Mouse (Mus musculus): ENCODE measurements around the gene Slc30a4. TPM values are rescaled to one million over a fixed set of nuclear protein-coding genes. Genes with fewer than 3 reads are reported as not detected.

Gene Slc30a4
- polyA plus RNA-seq (2012; rRNA removed), result 13.6 and 13.8 TPM in 2 replicates
- polyA plus RNA-seq (2014; fragmentation: Nextera tagmentation; extraction: Ambion mirVana), result 18.4 and 20.1 TPM in 2 replicates

DNA sequence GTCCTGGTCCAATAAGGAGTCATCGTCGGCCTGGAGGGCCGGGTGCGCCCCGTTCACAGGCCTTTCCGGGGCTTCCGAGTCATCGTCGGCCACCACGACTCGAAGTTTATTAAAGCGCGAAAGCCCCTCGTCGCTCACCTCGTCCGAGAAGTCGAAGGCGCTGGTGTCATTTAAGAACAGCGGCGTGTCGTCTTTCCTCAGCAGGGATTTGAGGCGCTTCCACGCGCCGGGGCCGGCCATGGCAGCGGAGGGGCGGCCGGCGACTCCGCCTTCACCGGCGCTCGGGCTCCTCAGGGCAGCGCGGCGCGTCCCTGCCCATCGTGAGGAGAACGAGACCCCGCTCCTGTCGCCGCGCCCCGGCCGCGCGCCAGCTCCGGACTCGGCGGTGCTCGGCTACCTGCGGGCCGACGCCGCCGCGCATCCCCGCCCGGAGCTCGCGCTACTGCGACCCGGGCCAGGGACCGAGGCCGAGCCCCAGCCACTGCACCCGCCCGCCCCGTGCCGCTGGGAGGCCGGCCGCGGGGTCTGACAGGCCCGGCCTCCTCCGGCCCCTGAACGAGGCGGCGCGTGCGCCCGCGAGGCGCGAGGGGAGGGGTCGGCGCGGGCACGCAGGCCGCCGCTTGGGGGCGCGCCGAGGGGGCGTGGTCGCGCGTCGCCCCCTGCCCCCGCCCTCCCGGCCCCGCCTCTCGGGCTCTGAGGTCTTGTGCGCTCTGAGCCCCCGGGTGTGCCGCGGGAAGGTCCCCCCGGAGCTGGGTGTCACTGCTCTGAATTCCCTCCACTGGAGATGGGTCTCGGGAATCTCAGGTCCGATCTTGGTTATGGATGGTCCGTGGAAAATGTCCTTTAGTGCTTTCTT lies at the start of gene Slc30a4:
Gene Slc30a4 (minus strand): TSS at position 483 of the 856 bp plus-strand sequence.
- Histone ChIP-seq H3K27me3 (ENCODE audit: control insufficient read depth, insufficient read depth, low read length) (no peaks in the 10 kb centered on the region), H3K4me1 (ENCODE audit: control insufficient read depth, insufficient read depth, low read length) (peaks cover 9% of the 10 kb centered on the region), H3K27ac (replicated peaks; ENCODE audit: low read depth, low read length) (peak within 1 kb of the TSS; percentile 48), H3K4me3 (replicated peaks; ENCODE audit: low read length) (peak within 1 kb of the TSS; percentile 77), H3K9me3 (ENCODE audit: control insufficient read depth, low read length) (no peaks in the 10 kb centered on the region), H3K36me3 (ENCODE audit: control insufficient read depth, insufficient read depth, low read length) (no peaks in the 10 kb centered on the region), H3K4me2 (replicated peaks; ENCODE audit: low read depth, low read length, severe bottlenecking) (peak within 1 kb of the TSS; percentile 77), H3K9ac (ENCODE audit: low read depth, low read length, severe bottlenecking) (peak within 1 kb of the TSS; percentile 83)
- WGBS, result under 1% methylated on average over 83 of the region's 111 CpGs
- ATAC-seq (ENCODE audit: low FRiP score, low read depth), result peak; percentile 99
- peak; percentile 82 for DNase-seq (ENCODE audit: low spot score)
- 0 out of 2 replicates have a peak, but pooled peaks have one; percentile 15 for TF ChIP-seq POLR2A (IDR thresholded peaks at IDR 0.05; ENCODE audit: borderline replicate concordance, extremely low read depth, insufficient read depth, insufficient read length)

DNA sequence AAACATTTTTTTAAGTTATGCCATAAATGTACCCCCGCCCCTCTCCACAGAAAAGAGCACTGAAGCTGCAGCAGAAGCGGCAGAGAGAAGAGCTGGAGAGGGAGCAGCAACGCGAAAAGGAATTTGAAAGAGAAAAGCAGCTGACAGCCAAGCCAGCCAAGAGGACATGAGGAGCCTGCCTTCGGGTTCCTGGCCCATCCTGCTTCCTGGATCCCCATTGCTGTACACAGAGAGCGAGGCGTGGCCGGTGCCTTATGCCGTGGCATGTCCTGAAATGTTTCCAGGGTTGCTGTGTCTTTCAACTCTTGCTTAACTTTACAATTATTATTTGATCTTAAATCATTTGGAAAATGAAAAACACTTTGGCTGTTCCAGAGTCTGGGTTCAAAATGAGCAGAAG lies 44.0 kb upstream of the Slc30a4 start:
- no peak for ATAC-seq (ENCODE audit: low FRiP score, low read depth)
- 93% methylated on average over 9 of the region's 9 CpGs for WGBS

DNA sequence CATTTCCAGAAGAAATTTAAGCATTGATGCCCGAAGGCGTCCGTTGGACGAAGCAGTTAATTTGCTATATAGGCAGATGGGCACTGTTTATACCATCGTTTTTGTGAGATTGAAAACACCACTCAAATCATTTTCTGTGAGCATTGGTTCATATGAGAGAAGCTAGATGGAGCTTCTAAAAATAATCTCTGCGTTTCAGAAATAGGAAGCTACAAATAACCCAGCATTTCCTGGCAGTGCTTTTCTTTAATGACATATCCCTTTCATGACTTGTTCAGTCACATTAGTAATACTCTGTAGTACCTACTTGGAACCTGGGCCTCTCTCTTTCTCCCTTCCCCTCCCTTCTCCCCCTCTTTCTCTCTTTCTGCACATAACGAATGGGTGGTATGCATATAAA lies 36.6 kb upstream of the Slc30a4 start:
- TF ChIP-seq POLR2A (IDR thresholded peaks at IDR 0.05; ENCODE audit: borderline replicate concordance, extremely low read depth, insufficient read depth, insufficient read length), result no peak
- Histone ChIP-seq H3K4me1 (ENCODE audit: control insufficient read depth, insufficient read depth, low read length) (peaks cover 8% of the 10 kb centered on the region), H3K27ac (replicated peaks; ENCODE audit: low read depth, low read length) (peak overlapping the region; percentile 92; the same call in 1 of the 2 replicates), H3K27me3 (ENCODE audit: control insufficient read depth, insufficient read depth, low read length) (no peaks in the 10 kb centered on the region), H3K4me2 (replicated peaks; ENCODE audit: low read depth, low read length, severe bottlenecking) (peak overlapping the region; percentile 53), H3K36me3 (ENCODE audit: control insufficient read depth, insufficient read depth, low read length) (0 out of 2 replicates have a peak, but pooled peaks cover 6% of the 10 kb centered on the region), H3K9ac (ENCODE audit: low read depth, low read length, severe bottlenecking) (peak overlapping the region; percentile 86), H3K4me3 (replicated peaks; ENCODE audit: low read length) (peak overlapping the region; percentile 69), H3K9me3 (ENCODE audit: control insufficient read depth, low read length) (no peaks in the 10 kb centered on the region)
- WGBS, result 23% methylated on average over 7 of the region's 7 CpGs
- no peak for ATAC-seq (ENCODE audit: low FRiP score, low read depth)
- no peak for DNase-seq (ENCODE audit: low spot score)

More for the DNA sequence above, 44.0 kb upstream of the Slc30a4 start:
- H3K27me3 ChIP-seq (ENCODE audit: control insufficient read depth, insufficient read depth, low read length), result no peaks in the 10 kb centered on the region
- H3K9ac ChIP-seq (ENCODE audit: low read depth, low read length, severe bottlenecking), result no peak overlapping the region
- no peak overlapping the region for H3K4me2 ChIP-seq (replicated peaks; ENCODE audit: low read depth, low read length, severe bottlenecking)
- no peak overlapping the region for H3K4me3 ChIP-seq (replicated peaks; ENCODE audit: low read length)
- no peaks in the 10 kb centered on the region for H3K4me1 ChIP-seq (ENCODE audit: control insufficient read depth, insufficient read depth, low read length)
- no peak for DNase-seq (ENCODE audit: low spot score)
- H3K27ac ChIP-seq (replicated peaks; ENCODE audit: low read depth, low read length), result no peak overlapping the region
- no peaks in the 10 kb centered on the region for H3K9me3 ChIP-seq (ENCODE audit: control insufficient read depth, low read length)
- no peak for TF ChIP-seq POLR2A (IDR thresholded peaks at IDR 0.05; ENCODE audit: borderline replicate concordance, extremely low read depth, insufficient read depth, insufficient read length)
- peaks cover 42% of the 10 kb centered on the region for H3K36me3 ChIP-seq (ENCODE audit: control insufficient read depth, insufficient read depth, low read length)

DNA sequence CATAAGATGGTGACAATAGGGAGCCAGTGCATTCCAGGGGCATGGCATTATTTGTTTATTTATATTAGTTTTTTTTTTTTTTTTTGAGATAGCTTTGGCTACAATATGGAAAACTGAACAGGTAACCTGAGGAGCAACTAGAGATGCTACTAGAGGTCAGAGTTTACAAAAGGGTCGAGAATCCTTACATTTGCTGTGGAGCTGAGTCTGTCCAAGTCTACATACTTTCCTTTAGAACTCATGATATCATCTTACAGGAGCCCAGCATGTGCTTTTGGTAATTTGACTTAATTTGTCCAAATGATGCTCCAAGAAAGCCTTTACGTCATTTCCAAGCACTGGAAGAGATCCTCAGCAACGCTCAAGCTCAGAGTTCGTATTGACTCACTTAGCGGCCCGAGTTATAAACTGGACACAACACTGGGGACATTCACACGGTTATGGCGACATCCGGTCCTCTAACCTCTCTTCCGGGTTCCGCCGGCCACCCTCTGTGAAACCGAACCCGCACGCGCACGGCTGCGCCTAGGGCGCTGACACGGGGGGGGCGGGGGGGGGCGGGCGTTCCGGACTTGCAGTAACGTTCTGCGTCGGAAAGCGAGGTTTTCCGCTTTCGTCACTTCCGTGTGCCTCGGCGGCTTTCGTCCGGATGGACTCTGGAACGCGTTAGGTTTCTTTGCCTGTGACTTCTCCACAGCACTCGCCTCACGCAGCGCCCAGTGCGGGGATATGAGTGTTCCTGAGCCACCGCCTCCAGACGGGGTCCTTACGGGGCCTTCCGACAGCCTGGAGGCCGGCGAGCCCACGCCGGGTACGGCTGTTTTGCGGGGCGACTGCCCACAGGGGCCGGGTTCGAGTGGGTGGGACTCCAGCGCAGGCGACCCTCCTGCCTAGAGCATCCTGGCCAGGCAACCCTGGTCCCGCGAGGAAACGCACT lies 35.7 kb upstream of the Slc30a4 start, which contains the start of gene Bloc1s6:
Gene Bloc1s6 (plus strand): TSS at position 610 of the 937 bp plus-strand sequence.
- Histone ChIP-seq H3K4me3 (replicated peaks; ENCODE audit: low read length) (peak within 1 kb of the TSS; percentile 69), H3K27ac (replicated peaks; ENCODE audit: low read depth, low read length) (peak within 1 kb of the TSS; percentile 92), H3K9ac (ENCODE audit: low read depth, low read length, severe bottlenecking) (peak within 1 kb of the TSS; percentile 86), H3K36me3 (ENCODE audit: control insufficient read depth, insufficient read depth, low read length) (no peaks in the 10 kb centered on the region), H3K27me3 (ENCODE audit: control insufficient read depth, insufficient read depth, low read length) (no peaks in the 10 kb centered on the region), H3K4me1 (ENCODE audit: control insufficient read depth, insufficient read depth, low read length) (peaks cover 8% of the 10 kb centered on the region), H3K4me2 (replicated peaks; ENCODE audit: low read depth, low read length, severe bottlenecking) (peak within 1 kb of the TSS; percentile 55), H3K9me3 (ENCODE audit: control insufficient read depth, low read length) (no peaks in the 10 kb centered on the region)
- DNase-seq (ENCODE audit: low spot score) (peak; percentile 93), ATAC-seq (ENCODE audit: low FRiP score, low read depth) (peak; percentile 96)
- TF ChIP-seq POLR2A (IDR thresholded peaks at IDR 0.05; ENCODE audit: borderline replicate concordance, extremely low read depth, insufficient read depth, insufficient read length), result peak; percentile 41; the same call in 1 of the 2 replicates
- 2% methylated on average over 51 of the region's 59 CpGs for whole genome bisulfite sequencing

DNA sequence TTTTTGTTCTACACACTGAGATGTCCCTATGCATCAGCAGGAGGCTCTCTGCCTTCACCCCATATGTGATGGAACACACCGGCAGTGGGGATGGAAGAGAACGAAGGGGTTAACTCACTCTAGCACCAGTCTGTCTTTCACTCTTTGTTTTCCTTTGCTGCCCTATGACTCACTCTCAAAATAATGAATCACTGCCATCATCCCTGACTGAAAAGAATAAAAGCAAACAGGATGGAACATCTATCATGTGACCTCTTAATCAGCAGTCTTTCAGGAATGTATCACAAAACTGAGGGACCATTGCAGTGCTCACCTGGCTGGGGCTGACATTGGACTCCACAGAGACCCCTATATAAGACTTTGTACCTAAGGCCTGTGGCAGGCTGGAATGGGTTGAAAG lies 29.0 kb upstream of the Slc30a4 start:
- H3K27me3 ChIP-seq (ENCODE audit: control insufficient read depth, insufficient read depth, low read length), result no peaks in the 10 kb centered on the region
- WGBS, result 90% methylated on average over 2 of the region's 2 CpGs
- TF ChIP-seq POLR2A (IDR thresholded peaks at IDR 0.05; ENCODE audit: borderline replicate concordance, extremely low read depth, insufficient read depth, insufficient read length), result no peak
- no peak overlapping the region for H3K9ac ChIP-seq (ENCODE audit: low read depth, low read length, severe bottlenecking)
- H3K4me3 ChIP-seq (replicated peaks; ENCODE audit: low read length), result no peak overlapping the region
- H3K27ac ChIP-seq (replicated peaks; ENCODE audit: low read depth, low read length), result no peak overlapping the region
- no peak overlapping the region for H3K4me2 ChIP-seq (replicated peaks; ENCODE audit: low read depth, low read length, severe bottlenecking)
- no peaks in the 10 kb centered on the region for H3K36me3 ChIP-seq (ENCODE audit: control insufficient read depth, insufficient read depth, low read length)
- DNase-seq (ENCODE audit: low spot score) (no peak), ATAC-seq (ENCODE audit: low FRiP score, low read depth) (no peak)
- H3K4me1 ChIP-seq (ENCODE audit: control insufficient read depth, insufficient read depth, low read length), result no peaks in the 10 kb centered on the region
- no peaks in the 10 kb centered on the region for H3K9me3 ChIP-seq (ENCODE audit: control insufficient read depth, low read length)

Measured in limb, embryonic 14.5 days (tissue).